Mouse (Mus musculus) spleen, postnatal 14 days (tissue): ENCODE data around the gene Gm13696.
"Not testable (repeated sequence)": the region's sequence is repeated elsewhere in the genome, so short reads cannot be mapped to it uniquely, and the experiment has no call there.

Experiments
- DNase-seq, 2 experiments: peaks; one replicate each; pipeline ENCODE4 v3.0.0; 2021 to 2022; ENCODE audit warnings: low spot score in 2 of 2

The Gm13696 gene

GRCm38 (mm10) chr2:83972823-83973222 lies at the start of gene Gm13696:
Gene Gm13696, plus strand, starts transcription at chr2:83973123.
- DNase-seq, result not testable (repeated sequence)

GRCm38 (mm10) chr2:83929478-83930088 lies 43.3 kb upstream of the Gm13696 start:
- DNase-seq, result no peak

GRCm38 (mm10) chr2:83940931-83941361 lies 32.0 kb upstream of the Gm13696 start, which contains the start of gene Zswim2:
Gene Zswim2, minus strand, starts transcription at chr2:83941228.
- DNase-seq, result peak in 1 of 2 experiments; percentile 7

GRCm38 (mm10) chr2:83941378-83941777 lies 31.5 kb upstream of the Gm13696 start:
- DNase-seq, result no peak

- DNase-seq, result no peak
Measured at GRCm38 (mm10) chr2:83941792-83942191, 31.1 kb upstream of the Gm13696 start.

- DNase-seq, result not testable (repeated sequence)
Measured at GRCm38 (mm10) chr2:83955393-83955792, 17.5 kb upstream of the Gm13696 start, which contains the start of gene Gm13698. Gene Gm13698, plus strand, starts transcription at chr2:83955693.

- not testable (repeated sequence) for DNase-seq
Measured at GRCm38 (mm10) chr2:83961203-83961602, 11.7 kb upstream of the Gm13696 start, which contains the start of gene Gm13693. Gene Gm13693, plus strand, starts transcription at chr2:83961503.

GRCm38 (mm10) chr2:83967013-83967412 lies 5.9 kb upstream of the Gm13696 start, which contains the start of gene Gm13695:
Gene Gm13695, plus strand, starts transcription at chr2:83967313.
- not testable (repeated sequence) for DNase-seq

GRCm38 (mm10) chr2:83978633-83979032 lies 5.7 kb downstream of the Gm13696 start, which contains the start of gene Gm13694:
Gene Gm13694, plus strand, starts transcription at chr2:83978933.
- not testable (repeated sequence) for DNase-seq

GRCm38 (mm10) chr2:83984443-83984842 lies 11.5 kb downstream of the Gm13696 start, which contains the start of gene Gm13697:
Gene Gm13697, plus strand, starts transcription at chr2:83984743.
- DNase-seq, result not testable (repeated sequence)

GRCm38 (mm10) chr2:83990253-83990652 lies 17.3 kb downstream of the Gm13696 start, which contains the start of gene Gm13691:
Gene Gm13691, plus strand, starts transcription at chr2:83990553.
- not testable (repeated sequence) for DNase-seq

GRCm38 (mm10) chr2:83993639-83994255 lies 20.8 kb downstream of the Gm13696 start:
- DNase-seq, result not testable (repeated sequence)

- not testable (repeated sequence) for DNase-seq
Measured at GRCm38 (mm10) chr2:83994526-83994925, 21.6 kb downstream of the Gm13696 start.

- no peak for DNase-seq
Measured at GRCm38 (mm10) chr2:84008913-84009312, 36.0 kb downstream of the Gm13696 start.

- no peak for DNase-seq
Measured at GRCm38 (mm10) chr2:84009818-84010217, 36.9 kb downstream of the Gm13696 start.

GRCm38 (mm10) chr2:84014572-84014971 lies 41.6 kb downstream of the Gm13696 start:
- DNase-seq, result no peak

- not testable (repeated sequence) for DNase-seq
Measured at GRCm38 (mm10) chr2:84016291-84016690, 43.4 kb downstream of the Gm13696 start.

GRCm38 (mm10) chr2:84018330-84018729 lies 45.4 kb downstream of the Gm13696 start:
- DNase-seq, result no peak

- DNase-seq, result no peak
Measured at GRCm38 (mm10) chr2:84019519-84020305, 46.8 kb downstream of the Gm13696 start.

GRCm38 (mm10) chr2:84021930-84022329 lies 49.0 kb downstream of the Gm13696 start:
- no peak for DNase-seq

GRCm38 (mm10) chr2:84022905-84023304 lies 50.0 kb downstream of the Gm13696 start:
- no peak for DNase-seq

GRCm38 (mm10) chr2:84023319-84023718 lies 50.4 kb downstream of the Gm13696 start:
- DNase-seq, result no peak
